Mouse (Mus musculus) macrophage (primary cell): ENCODE measurements around the gene Vmn2r25. TPM values are rescaled to one million over a fixed set of nuclear protein-coding genes. Genes with fewer than 3 reads are reported as not detected.
"Not testable (repeated sequence)": the region's sequence is repeated elsewhere in the genome, so short reads cannot be mapped to it uniquely, and the experiment has no call there.

Experiments used
- H3K27ac ChIP-seq: fragments of 350-480 bp; formaldehyde crosslinking; 2 replicates; pipeline ENCODE4 v1.9.0; 2021
- H3K36me3 ChIP-seq: fragments of 350-480 bp; formaldehyde crosslinking; 2 replicates; pipeline ENCODE4 v1.9.0; 2021; ENCODE audit errors: inconsistent target
- H3K4me3 ChIP-seq: fragments of 350-480 bp; formaldehyde crosslinking; 2 replicates; pipeline ENCODE4 v1.9.0; 2021; ENCODE audit errors: inconsistent target
- H3K79me2 ChIP-seq: fragments of 350-480 bp; formaldehyde crosslinking; 2 replicates; pipeline ENCODE4 v1.9.0; 2021; ENCODE audit errors: inconsistent target
- WGBS: methylation state at CpG from one replicate; pipeline ENCODE4 v1.1.7; 2026; ENCODE audit warnings: inconsistent platforms; ENCODE audit not compliant: missing documents; 5-methylcytosine and 5-hydroxymethylcytosine counted together
- polyA plus RNA-seq: library from polyadenylated mRNA; stranded (reverse); fragments of 250-400 nt; gene quantifications from 3 replicates; pipeline ENCODE4 v1.2.4, GENCODE M21; 2018; ENCODE audit warnings: inconsistent platforms
- total RNA-seq, 78 experiments: library from RNA; depleted of rRNA; stranded (reverse); fragments of 250-400 nt; gene quantifications; 1 replicate in 9 of 78; 2 replicates in 24 of 78; 3 replicates in 43 of 78; 4 replicates in 2 of 78; pipeline ENCODE4 v1.2.4; 2018; ENCODE audit warnings: inconsistent platforms in 56 of 78

The Vmn2r25 gene
- total RNA-seq (2018; cell fraction: chromatin; rRNA removed) = not detected
- not detected for total RNA-seq (2018; cell fraction: cytosol; rRNA removed)
- total RNA-seq (2018; cell fraction: nucleus; rRNA removed) = not detected
- not detected in 3 replicates for polyA plus RNA-seq

DNA sequence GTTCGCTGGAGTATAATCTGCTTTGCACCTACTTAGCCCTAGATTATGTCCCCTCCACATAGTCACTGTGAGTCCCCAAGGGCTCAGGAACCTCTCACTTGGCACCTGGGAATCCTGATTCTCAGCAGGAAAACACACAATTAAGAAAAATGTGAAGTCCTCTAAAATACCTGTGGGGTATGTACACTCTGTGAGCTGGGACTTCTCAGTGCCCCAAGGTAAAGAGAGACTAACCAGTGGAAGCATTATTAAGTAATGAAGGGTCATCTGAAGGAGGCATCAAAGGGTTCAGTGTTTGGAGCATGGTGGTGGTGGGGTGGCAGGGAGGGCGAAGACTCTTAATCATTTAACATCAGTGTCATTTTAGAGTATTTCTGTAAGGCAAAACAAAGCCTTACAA lies at the start of gene Vmn2r25:
Gene Vmn2r25, minus strand, starts transcription at position 101 of the 400 bp plus-strand sequence.
- H3K79me2 ChIP-seq, H3K27ac ChIP-seq, H3K4me3 ChIP-seq, H3K36me3 ChIP-seq: not testable (repeated sequence)
- WGBS = 86% methylated on average over 1 of the region's 2 CpGs

DNA sequence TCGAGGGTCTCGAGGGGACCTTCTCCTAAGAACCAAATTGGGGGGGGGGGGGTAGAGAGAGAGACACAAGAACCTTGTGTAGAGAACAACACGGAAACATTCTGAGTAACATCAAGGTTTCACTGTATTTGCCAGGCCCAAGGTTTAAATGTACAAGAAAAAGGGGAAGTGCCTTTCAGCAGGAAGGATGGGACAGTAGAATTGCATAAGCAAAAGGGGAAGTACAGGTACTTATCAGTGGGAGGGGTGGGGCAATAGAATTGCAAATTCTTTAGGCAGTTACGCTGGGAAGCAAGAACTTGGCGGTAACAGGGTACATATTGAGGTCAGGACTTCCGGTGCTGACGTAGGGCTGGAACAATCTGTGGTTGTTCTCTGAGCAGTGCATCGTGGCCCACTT lies 33.3 kb downstream of the Vmn2r25 start:
- no peak overlapping the region for H3K27ac ChIP-seq
- no peak overlapping the region for H3K4me3 ChIP-seq
- WGBS = 74% methylated on average over 8 of the region's 8 CpGs
- no peaks in the 10 kb centered on the region for H3K36me3 ChIP-seq
- H3K79me2 ChIP-seq = no peaks in the 10 kb centered on the region

DNA sequence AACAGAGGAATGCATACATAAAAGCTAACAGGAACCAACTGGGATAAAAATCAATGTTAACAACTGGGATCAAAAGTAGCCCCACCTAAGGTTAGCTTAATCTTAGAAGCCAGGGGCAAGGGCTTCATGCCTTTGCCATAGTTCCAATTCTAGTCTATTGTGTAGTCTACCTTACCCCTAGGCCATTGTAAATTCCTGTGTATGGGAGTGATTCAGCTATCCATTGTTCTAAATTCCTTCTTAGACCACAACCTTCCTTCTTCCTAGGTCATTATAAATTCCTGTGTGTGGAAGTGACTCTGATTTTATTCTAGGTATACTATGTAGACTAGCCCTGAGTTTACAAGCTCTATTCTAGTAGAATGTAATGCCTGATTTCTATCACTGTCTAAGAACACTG lies 43.0 kb downstream of the Vmn2r25 start:
- not testable (repeated sequence) for H3K4me3 ChIP-seq, H3K79me2 ChIP-seq, H3K36me3 ChIP-seq, H3K27ac ChIP-seq

DNA sequence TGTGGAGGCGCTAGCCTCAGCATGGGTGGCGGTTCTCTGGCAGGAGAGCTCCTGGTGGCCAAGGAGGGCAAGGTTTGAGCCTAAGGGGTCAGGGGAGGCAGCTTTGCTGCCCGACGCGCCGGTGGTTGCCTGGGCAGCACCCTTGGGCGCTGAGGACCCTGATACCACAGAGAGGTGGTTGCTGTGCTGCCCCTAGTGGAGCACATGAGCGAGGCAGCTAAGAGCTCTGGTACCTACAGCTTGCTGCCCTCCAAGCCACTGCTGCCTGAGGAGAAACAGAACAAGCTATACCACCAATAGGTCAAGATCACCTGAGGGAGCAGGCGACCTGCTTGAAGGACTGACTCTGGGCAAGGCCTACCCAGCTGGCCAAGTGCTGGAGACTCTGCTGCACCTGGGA lies 59.5 kb downstream of the Vmn2r25 start:
- 45% methylated on average over 9 of the region's 9 CpGs for WGBS
- no peak overlapping the region for H3K4me3 ChIP-seq
- no peaks in the 10 kb centered on the region for H3K79me2 ChIP-seq
- no peaks in the 10 kb centered on the region for H3K36me3 ChIP-seq
- no peak overlapping the region for H3K27ac ChIP-seq

DNA sequence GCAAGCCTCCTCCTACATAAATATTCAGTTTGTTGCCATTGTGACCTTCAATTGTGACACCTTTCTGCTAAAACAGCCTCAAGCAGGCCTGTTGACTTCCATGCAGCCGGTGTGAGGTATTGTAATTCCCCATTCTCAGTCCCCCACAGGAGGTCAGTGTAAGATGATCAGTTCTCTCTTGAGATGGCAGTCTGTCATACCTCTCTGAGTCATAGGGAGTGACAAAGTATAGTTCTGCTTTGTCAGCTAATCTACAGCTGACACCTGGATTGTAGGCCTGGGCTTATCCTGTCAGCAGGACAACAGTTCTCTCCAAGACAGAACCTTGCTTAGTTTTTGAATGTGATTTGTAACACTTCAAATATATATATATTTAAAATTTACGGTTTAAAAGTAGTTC lies 68.4 kb downstream of the Vmn2r25 start:
- Histone ChIP-seq H3K36me3 (no peaks in the 10 kb centered on the region), H3K79me2 (no peaks in the 10 kb centered on the region), H3K4me3 (no peak overlapping the region), H3K27ac (no peak overlapping the region)
- WGBS = 76% methylated on average over 2 of the region's 2 CpGs

DNA sequence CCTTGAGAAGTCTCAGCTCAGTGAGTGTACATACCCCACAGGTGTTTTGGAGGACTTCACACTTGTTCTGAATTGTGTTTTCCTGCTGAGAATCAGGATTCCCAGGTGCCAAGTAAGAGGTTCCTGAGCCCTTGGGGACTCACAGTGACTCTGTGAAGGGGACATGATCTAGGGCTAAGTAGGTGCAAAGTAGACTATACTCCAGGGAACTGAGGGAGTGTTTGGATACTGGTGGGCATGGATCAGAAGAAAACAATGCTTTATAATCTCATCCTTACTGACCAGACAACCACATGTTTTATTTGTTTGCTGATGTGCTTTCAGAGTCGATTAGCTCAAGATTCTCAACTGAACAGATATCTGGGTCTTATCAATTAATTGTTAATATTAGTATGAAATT lies 74.7 kb downstream of the Vmn2r25 start, which contains the start of gene Vmn2r24:
Gene Vmn2r24, plus strand, starts transcription at position 301 of the 400 bp plus-strand sequence.
- H3K36me3 ChIP-seq = no peaks in the 10 kb centered on the region
- H3K79me2 ChIP-seq = no peaks in the 10 kb centered on the region
- 78% methylated on average over 1 of the region's 1 CpGs for WGBS

More for the DNA sequence above, 74.7 kb downstream of the Vmn2r25 start, which contains the start of gene Vmn2r24:
- no peak within 1 kb of the TSS for H3K4me3 ChIP-seq
- H3K27ac ChIP-seq = no peak within 1 kb of the TSS

Other genes with a start within 250 kb of the Vmn2r25 start
- not detected in 3 replicates for gene Vmn2r22, start 202.7 kb downstream of the Vmn2r25 start, polyA plus RNA-seq
- not detected in 3 replicates for gene Vmn2r23, start 150.8 kb downstream of the Vmn2r25 start, polyA plus RNA-seq
- gene Vmn2r24, start 74.6 kb downstream of the Vmn2r25 start, polyA plus RNA-seq = not detected in 3 replicates
- not detected in 3 replicates for gene Vmn2r26, start 171.1 kb upstream of the Vmn2r25 start, polyA plus RNA-seq